Mouse (Mus musculus) sigmoid colon, adult 10 weeks (tissue): ENCODE results near the gene Mrps14. TPM values are rescaled to one million over a fixed set of nuclear protein-coding genes. Genes with fewer than 3 reads are reported as not detected.

ENCODE experiments used
- polyA plus RNA-seq: library from polyadenylated mRNA; stranded (reverse); fragments of 350-450 nt; fragmentation: Illumina TruSeq; extraction: RNeasy Lipid Tissue Mini Kit (QIAGEN cat#74804); gene quantifications from one replicate; pipeline ENCODE4 v1.2.3, GENCODE M21; 2014; ENCODE audit warnings: low read depth, low replicate concordance

Mrps14 gene
- polyA plus RNA-seq: 39.0 TPM

GRCm38 (mm10) chr1:160194529-160195336 is at the start of gene Mrps14:
Gene Mrps14, plus strand, starts transcription at chr1:160195215.

GRCm38 (mm10) chr1:160153480-160153879 is 41.5 kb upstream of the Mrps14 start, which contains the start of gene Tnn:
Gene Tnn, minus strand, starts transcription at chr1:160153580.

GRCm38 (mm10) chr1:160212703-160213669 is 18.0 kb downstream of the Mrps14 start, which contains the start of gene Cacybp:
Gene Cacybp, minus strand, starts transcription at chr1:160212875.

Other genes starting within 250 kb of the Mrps14 start
- gene 4930523C07Rik, start 150.8 kb upstream of the Mrps14 start, polyA plus RNA-seq: 12.3 TPM
- gene Tnn, start 41.6 kb upstream of the Mrps14 start, polyA plus RNA-seq: 0.19 TPM
- 172 TPM for gene Cacybp, start 17.7 kb downstream of the Mrps14 start, polyA plus RNA-seq